Mouse (Mus musculus) C2C12 (cell line): ENCODE measurements around the gene Itgb3bp.

ENCODE experiments used
- CTCF ChIP-seq: IDR thresholded peaks from one replicate; pipeline ENCODE4 v1.5.1; 2011; ENCODE audit not compliant: control insufficient read depth, insufficient read depth, insufficient read length
- USF1 ChIP-seq: IDR thresholded peaks from one replicate; pipeline ENCODE4 v1.6.1; 2011; ENCODE audit warnings: low read depth, mild to moderate bottlenecking, control low read depth, moderate library complexity

- TF ChIP-seq CTCF (no peak), USF1 (no peak)
Observed at GRCm38 (mm10) chr4:99928521-99928920, 1.1 kb downstream of the Itgb3bp start.
